Mouse (Mus musculus) ES-CJ7 (cell line): ENCODE measurements around the gene Gm29110.
"Not testable (repeated sequence)": the region's sequence is repeated elsewhere in the genome, so short reads cannot be mapped to it uniquely, and the experiment has no call there.

Experiments
- DNase-seq: peaks from one replicate; pipeline ENCODE4 v3.0.0; 2011; ENCODE audit warnings: low read depth, low spot score

Gene Gm29110

DNA sequence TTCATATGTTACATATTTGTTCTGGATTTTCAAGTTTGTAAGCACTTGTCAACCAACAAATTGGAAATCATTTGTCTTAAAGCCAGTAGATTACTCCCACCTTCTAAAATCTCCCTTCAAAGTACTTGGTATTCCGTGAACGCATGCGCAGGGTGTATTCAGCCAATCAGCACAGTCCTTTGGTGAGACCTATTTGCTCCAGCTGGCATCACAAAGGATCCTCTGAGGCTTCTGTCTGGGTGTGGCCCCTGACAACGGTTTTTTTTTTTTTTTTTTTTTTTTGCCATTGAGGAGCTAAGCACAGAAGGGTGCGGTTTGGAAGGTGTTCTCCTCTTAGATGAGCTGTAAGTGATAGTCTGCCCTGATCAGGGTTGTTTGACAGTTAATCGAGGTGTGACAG lies at the start of gene Gm29110:
Gm29110 (plus strand) TSS at position 301 of the 400 bp plus-strand sequence.
- DNase-seq = not testable (repeated sequence)
